Mouse (Mus musculus) c-Kit-positive CD71-positive TER-119-positive erythroid progenitor cells, embryonic 14.5 days (primary cell): Measurements from ENCODE around the gene Tectb.
"Not testable (repeated sequence)": the region's sequence is repeated elsewhere in the genome, so short reads cannot be mapped to it uniquely, and the experiment has no call there.

ENCODE experiments used
- DNase-seq: peaks from one replicate; pipeline ENCODE4 v3.0.0-alpha.2; 2013; ENCODE audit warnings: low spot score

Tectb gene

DNA sequence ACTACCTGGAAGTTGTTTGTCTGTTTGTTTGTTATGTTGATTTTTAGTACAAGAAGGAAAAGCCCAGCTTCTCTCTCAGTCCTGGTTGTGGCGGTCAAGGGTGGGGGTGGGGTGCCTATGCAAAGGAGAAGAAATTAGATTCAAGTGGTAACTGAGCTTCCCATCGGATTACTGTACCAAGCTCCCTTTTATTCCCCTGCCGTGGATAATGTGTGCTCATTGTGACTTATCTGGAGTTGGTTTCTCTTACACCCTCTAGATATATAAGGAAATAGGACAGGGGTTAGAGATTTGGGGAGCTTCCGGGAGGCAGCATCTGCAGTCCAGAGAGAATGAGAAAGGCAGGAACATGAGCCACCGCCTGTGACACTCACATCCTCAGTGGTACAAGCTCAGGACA, at the start of gene Tectb:
Tectb (plus strand) TSS at position 301 of the 400 bp plus-strand sequence.
- DNase-seq, result no peak

GRCm38 (mm10) chr19:55131747-55132146, 48.8 kb upstream of the Tectb start:
- no peak for DNase-seq

DNA sequence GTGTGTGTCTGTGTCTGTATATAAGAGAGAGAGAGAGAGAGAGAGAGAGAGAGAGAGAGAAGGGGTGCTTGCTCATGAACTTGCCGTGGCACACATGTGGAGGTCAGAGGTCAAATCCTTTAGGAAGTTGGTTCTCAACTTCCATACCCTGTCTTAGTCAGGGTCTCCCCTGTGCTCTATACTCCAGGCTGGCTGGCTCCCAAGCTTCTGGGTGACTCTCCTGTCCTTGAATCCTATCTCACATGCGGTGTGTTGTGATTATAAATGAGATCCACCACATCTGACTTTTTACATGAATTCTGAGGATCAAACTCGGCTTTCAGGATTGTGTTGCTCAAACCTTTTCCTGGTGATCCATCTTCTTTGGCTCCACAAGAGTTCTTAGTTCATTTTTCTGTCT, 48.1 kb upstream of the Tectb start:
- DNase-seq, result no peak

GRCm38 (mm10) chr19:55134521-55134920, 46.0 kb upstream of the Tectb start:
- no peak for DNase-seq

DNA sequence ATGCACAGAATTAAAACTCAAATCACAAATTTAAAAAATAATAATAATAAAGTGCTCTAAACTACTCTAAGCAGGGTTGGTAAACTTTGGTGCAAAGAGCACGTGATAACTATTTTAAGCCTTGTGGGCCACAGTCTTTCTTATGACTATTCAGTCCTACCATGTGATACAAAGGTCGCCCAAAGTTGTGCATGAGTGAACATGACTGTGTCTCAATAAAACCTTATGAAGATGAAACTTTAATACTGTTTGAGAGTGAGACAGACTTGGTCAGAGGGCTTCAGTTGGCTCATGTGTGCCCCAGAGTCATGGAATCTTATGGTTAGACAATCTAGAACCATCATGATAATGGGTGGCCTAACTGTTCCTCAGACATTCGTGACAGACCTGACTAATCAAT, 44.6 kb upstream of the Tectb start:
- DNase-seq, result no peak

DNA sequence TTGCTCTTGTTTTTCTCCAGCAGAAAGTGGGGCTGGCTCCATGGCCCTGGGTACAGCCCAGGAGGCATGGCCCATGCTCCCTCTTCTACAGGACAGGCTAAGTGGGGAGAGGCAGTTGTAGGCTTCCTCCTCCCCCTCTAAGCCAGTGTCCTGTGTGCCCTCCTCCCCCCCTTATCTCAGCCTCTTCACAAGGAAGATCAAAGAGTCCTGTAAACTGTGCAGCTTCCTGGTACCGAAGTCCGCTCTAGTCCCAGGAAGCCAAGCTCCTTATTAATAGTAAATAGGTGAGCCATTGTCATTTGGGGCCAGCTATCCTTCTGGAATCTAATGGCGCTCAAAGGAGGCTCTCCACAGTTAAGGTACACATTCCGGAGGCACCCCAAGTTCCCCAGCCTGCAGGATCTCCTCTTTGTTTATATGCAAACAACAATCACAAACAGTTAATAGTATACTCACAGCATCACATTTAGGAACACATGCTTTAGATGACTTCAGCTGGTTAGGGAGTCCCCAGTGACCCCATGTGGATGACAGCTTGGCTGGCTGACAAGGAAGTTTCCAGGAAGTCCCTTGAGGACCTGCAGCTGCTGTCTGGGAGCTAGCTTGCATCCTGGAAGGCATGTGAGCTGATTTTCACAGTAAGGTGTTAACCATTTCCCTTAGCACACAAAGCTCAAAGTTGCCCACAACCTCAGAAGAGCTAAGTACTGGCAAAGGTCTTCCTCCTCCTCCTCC, 43.7 kb upstream of the Tectb start:
- DNase-seq, result no peak

DNA sequence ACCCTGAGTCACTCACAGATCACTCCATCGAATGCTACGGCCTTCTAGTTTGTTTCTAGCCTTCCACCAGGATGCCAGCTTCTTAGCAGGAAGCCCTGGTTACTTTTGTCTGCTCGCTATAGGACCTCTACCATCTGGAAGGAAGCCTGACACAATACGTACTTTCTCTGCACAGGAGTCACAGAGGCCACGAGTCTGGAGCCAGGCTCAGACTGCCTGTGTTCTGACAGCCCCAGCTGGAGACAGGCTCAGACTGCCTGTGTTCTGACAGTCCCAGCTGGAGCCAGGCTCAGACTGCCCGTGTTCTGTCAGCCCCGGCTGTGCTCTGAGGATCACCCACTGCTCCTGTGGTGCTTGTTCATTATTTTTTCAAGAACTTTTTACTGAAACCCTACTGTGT, 42.6 kb upstream of the Tectb start:
- DNase-seq, result no peak

DNA sequence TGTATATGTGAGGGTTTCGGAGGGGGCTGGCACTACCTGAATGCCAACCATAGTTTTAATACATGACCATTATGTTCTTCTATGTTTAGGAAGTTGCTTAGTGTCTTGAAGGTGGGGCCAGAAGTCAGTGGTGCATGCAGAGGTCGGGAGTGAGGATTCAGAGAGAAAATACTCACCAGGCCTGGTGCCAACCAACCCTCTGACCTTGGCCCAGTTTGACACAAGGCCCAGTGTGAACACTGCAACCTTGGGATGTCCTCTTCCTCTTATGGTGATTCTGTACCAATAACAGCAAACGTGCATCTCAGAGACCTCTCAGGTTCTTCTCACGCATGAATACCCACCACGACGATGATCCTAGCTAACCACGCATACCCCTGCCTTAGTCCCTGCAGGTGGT, 42.0 kb upstream of the Tectb start:
- DNase-seq, result no peak

- no peak for DNase-seq
Observed at GRCm38 (mm10) chr19:55139301-55139700, 41.2 kb upstream of the Tectb start.

- no peak for DNase-seq
Observed at GRCm38 (mm10) chr19:55143391-55144300, 36.9 kb upstream of the Tectb start.

DNA sequence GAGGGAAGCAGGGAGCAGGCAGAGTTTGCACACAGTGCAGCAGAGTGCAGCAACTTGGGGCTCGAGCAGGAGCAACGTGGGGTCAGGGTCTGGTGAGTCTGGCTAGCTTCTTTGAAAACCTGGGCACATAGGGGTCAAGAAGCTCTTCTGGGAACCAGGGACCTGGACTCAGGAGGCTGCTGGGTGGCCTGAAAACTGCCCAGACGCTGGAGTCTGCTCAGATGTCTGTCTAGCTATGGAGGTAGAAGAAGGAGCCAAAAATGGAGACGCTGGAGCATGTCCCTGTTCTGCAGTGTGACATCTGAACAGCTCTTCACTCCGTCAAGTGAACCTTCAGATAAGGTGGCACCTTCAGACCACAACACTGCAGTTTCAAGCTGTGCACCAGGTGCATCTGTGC, 35.8 kb upstream of the Tectb start:
- DNase-seq, result no peak

GRCm38 (mm10) chr19:55145136-55145535, 35.4 kb upstream of the Tectb start:
- DNase-seq, result no peak

DNA sequence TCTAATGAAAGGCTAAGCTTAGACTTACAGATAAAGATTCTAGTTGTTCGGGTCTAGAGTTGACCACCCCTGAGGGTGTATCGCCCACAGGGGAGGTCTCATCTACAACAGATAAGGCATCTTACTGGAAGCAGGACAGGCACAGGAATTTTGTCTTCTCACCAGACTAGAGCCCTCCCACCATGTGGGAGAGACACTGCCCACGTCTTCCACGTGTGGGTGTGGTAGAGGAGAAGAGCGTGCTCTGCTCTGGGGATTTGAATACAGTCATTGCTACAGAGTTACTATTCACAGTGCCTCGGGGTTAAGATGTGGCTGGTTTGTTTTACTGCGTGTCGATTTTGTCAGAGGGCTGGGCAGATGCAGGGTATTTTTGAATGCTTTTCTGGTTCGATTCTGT, 33.0 kb upstream of the Tectb start:
- DNase-seq, result no peak

DNA sequence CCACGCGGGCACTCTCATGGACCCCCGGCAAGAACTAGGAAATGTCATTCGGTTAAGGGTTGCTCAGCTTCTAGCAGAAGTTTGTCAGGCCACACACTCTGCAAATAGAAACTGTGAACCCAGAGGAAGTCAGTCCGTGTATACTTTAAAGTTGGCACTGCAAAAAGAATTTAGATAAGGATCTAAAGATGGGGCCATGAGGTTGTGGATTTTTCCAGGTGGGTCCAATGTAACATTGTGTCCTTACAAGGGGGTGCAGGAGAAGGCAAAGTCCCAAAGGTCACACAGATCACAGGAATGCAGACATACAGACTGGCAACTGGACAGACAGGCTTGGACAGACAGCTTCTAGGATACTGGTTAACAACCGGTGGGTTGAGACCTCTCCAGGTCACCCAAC, 32.4 kb upstream of the Tectb start:
- no peak for DNase-seq

GRCm38 (mm10) chr19:55149646-55150045, 30.9 kb upstream of the Tectb start:
- no peak for DNase-seq

DNA sequence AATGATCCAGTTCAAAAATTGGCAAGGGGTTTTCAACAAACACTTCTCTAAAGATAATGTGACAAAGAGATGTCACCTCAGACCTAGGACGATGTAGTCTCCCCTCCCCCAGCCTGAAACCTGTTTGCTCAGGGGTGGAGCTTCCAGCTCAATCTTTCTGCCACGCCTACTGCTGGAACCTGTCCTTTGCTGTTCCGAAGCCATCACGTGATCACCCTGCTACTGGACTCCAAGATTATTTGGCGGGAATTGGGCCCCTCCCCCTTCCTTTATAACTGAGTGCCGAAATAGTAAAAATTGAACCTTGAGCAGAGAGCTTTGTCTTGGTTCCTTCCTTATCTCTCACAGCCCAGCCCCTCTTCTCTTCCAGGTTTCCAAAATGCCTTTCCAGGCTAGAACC, 28.3 kb upstream of the Tectb start:
- not testable (repeated sequence) for DNase-seq

DNA sequence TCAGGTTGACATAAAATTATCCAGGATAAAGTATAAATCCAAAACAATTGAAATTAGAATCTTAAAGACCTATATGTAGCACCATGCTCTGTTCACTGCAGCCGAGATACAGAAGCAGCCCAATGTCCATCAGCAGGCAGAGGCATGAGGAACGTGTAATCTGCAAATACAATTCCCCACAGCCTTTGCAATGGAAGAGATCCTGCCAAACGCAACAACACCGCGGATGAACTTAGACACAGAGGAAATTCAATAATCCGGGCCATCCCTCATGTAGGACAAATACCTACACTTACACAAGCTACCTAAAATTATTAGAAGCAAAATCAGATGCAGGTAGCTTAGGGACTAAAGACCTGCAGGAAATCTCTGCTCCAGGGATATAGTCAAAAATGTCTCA, 27.6 kb upstream of the Tectb start:
- no peak for DNase-seq

- DNase-seq, result no peak
Observed at GRCm38 (mm10) chr19:55157029-55157428, 23.5 kb upstream of the Tectb start.

- DNase-seq, result no peak
Observed at GRCm38 (mm10) chr19:55158606-55159005, 21.9 kb upstream of the Tectb start.

DNA sequence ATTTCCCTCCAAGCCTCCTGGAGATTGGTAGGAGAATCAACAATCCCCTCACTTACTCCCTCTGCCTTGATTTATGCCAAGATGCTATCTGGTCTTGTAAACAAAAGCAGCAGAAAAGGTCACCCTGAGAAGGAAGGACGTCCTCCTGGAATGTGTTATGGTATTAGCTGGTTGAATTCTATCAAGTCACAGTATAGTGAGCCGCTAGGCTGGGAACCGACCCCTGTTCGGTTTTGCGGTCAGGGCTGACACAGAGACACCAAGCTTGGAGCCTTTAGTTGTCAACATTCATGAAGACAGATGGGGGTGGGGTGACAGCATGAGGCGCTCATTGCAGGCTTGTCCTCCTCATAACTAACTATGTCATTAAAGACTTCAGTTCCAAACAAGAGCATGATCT, 20.7 kb upstream of the Tectb start:
- DNase-seq, result no peak

GRCm38 (mm10) chr19:55162271-55162670, 18.3 kb upstream of the Tectb start:
- no peak for DNase-seq

- no peak for DNase-seq
Observed at GRCm38 (mm10) chr19:55164162-55164561, 16.4 kb upstream of the Tectb start.

DNA sequence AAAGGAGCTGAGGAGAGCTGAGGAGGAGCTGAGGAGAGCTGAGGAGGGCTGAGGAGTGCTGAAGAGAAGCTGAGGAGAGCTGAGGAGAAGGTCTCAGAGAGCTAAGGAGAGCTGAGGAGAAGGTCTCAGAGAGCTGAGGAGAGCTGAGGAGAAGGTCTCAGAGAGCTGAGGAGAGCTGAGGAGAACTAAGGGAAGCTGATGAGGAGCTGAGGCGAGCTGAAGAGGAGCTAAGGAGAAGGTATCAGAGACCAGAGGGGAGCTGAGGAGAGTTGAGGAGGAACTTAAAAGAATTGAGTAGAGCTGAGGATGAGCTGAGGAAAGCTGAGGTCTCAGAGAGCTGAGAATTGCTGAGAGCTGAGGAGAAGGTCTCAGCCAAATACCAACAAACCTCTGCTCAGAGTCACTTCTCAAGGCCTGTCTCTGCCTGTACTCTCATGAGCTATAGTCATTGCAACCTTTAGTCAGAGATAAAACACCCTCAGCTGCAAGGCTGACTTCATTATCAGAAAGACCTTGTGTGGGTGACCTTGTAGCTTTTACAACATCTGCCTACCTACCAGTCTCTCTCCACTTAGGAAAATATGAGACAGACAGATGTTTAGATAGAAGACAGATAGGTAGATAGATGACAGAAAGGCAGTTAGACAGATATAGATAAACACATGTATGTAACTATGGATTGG, 15.2 kb upstream of the Tectb start:
- no peak for DNase-seq
